Mouse (Mus musculus) gastrocnemius, postnatal 14 days (tissue): ENCODE measurements around the gene Mrpl28. TPM values are rescaled to one million over a fixed set of nuclear protein-coding genes. Genes with fewer than 3 reads are reported as not detected.
"Not testable (repeated sequence)": the region's sequence is repeated elsewhere in the genome, so short reads cannot be mapped to it uniquely, and the experiment has no call there.

Source experiments
- DNase-seq: peaks from one replicate; pipeline ENCODE4 v3.0.0; 2021; ENCODE audit warnings: mixed read lengths
- intact Hi-C: fragments of 180-260 bp; cut with DNase I; formaldehyde crosslinking; loops from one replicate; pipeline ENCODE4 v1.15.1; 2025; ENCODE audit warnings: low total_unique reads
- total RNA-seq, 2 experiments: library from RNA; stranded (reverse); gene quantifications; 2 replicates each; pipeline ENCODE4 v1.2.3; 2021

Mrpl28 gene
- total RNA-seq, 2 experiments from 2014 or later, result 55.3 to 57.7 TPM

- DNase-seq, result no peak
- intact Hi-C loops, result no loop called here
Observed at GRCm38 (mm10) chr17:26149056-26149455, 25.8 kb downstream of the Mrpl28 start.

DNA sequence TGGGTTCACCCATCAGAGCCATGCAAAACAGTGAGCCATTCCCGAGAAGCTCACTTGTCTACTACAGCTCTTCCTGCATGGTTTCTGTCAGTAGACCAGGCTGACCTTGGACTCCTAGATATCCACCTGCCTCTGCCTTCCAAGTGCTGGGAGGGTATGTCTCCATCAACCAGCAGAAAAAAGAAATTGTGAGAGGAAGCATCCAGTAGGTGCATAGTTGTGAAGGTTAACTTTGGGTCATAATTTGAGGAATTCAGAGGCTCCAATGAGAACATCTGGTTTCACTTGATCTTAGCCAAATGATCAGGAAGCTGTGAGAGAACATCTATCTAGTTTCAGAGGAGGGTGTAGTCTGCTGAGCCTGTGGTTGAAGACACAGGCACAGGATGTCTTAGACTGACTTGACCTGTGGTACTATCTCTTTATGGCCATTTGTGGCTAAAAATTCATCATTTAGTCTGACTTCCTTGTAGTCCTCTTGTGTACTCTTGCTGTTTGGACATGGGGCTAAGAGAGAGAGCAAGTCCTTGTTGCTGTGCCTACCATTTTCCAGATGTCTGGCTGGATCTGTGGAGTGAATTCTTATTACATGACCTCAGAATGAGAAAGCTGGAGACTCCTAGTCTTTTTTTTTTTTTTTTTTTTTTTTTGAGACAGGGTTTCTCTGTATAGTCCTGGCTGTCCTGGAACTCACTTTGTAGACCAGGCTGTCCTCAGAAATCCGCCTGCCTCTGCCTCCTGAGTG, 28.8 kb downstream of the Mrpl28 start:
- no peak for DNase-seq
- intact Hi-C loops, result no loop called here

DNA sequence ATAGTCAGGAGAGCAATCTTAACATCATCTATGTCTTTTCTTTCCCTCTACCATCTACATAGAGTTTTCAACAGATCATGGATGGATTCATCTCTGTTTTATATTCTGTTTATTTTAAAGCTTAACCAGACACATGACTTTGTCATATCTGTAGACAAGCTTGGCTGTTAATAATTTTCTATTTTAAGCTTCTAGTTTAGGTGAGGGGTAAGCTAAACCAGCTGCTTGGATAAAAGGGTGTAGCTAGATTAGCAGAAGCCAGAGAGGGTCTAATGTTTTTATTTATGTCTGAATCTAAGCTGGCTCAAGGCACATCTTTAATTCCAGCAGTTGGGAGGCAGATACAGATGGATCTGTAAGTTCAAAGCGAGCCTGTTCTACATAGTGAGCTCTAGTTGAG, 39.4 kb downstream of the Mrpl28 start:
- intact Hi-C loops, result no loop called here
- no peak for DNase-seq

GRCm38 (mm10) chr17:26168039-26168438, 44.7 kb downstream of the Mrpl28 start:
- no peak for DNase-seq
- intact Hi-C loops, result no loop called here

GRCm38 (mm10) chr17:26175248-26175647, 51.9 kb downstream of the Mrpl28 start:
- intact Hi-C loops, DNase-seq: not testable (repeated sequence)

Other genes starting within 250 kb of the Mrpl28 start
- gene Mettl26, start 248.4 kb upstream of the Mrpl28 start, total RNA-seq, result 10 to 100 TPM; 26.1 to 27.7 TPM
- under 1 TPM; 0.49 to 0.55 TPM for gene Wfikkn1, start 242.6 kb upstream of the Mrpl28 start, total RNA-seq
- gene Rab40c, start 203.8 kb upstream of the Mrpl28 start, total RNA-seq, result 10 to 100 TPM; 10.1 to 10.3 TPM
- gene Pigq, start 178.6 kb upstream of the Mrpl28 start, total RNA-seq, result 10 to 100 TPM; 29.8 to 30.2 TPM
- not detected for gene Nhlrc4, start 178.5 kb upstream of the Mrpl28 start, total RNA-seq
- gene A930017K11Rik, start 170.9 kb upstream of the Mrpl28 start, total RNA-seq, result not detected
- 1 to 10 TPM; 4.3 to 5.9 TPM for gene Capn15, start 137.7 kb upstream of the Mrpl28 start, total RNA-seq
- 10 to 100 TPM; 39.2 to 41.3 TPM for gene Rab11fip3, start 53.9 kb upstream of the Mrpl28 start, total RNA-seq
- 1 to 10 TPM; 4.0 to 4.5 TPM for gene Decr2, start 33.2 kb upstream of the Mrpl28 start, total RNA-seq
- 1 to 10 TPM; 3.0 to 3.9 TPM for gene Nme4, start 27.9 kb upstream of the Mrpl28 start, total RNA-seq
- gene Tmem8, start 10.2 kb upstream of the Mrpl28 start, total RNA-seq, result 1 to 10 TPM in 1 of 2 experiments, under 1 TPM in 1; 0.80 to 1.3 TPM
- 10 to 100 TPM; 12.0 to 13.3 TPM for gene Axin1, start 15.2 kb downstream of the Mrpl28 start, total RNA-seq
- not detected for gene Pdia2, start 75.6 kb downstream of the Mrpl28 start, total RNA-seq
- gene Rgs11, start 79.5 kb downstream of the Mrpl28 start, total RNA-seq, result 1 to 10 TPM in 1 of 2 experiments, under 1 TPM in 1; 0.47 to 1.5 TPM
- gene Arhgdig, start 84.3 kb downstream of the Mrpl28 start, total RNA-seq, result 1 to 10 TPM; 2.2 to 5.1 TPM
- 10 to 100 TPM; 47.8 to 62.8 TPM for gene Fam234a, start 120.7 kb downstream of the Mrpl28 start, total RNA-seq
- gene Luc7l, start 129.4 kb downstream of the Mrpl28 start, total RNA-seq, result 10 to 100 TPM; 14.0 to 15.4 TPM